7 mouse cellular contexts compared by ENCODE assay signal in genomic region chr1:51477656-51478081, GRCm38 (mm10). TPM values are rescaled to one million over a fixed set of nuclear protein-coding genes. Genes with fewer than 3 reads are reported as not detected.
A peak's percentile ranks its signal among the peaks of the same experiment; 100 is the strongest.
DNase-seq lines count a peak whose midpoint lies in the region; ATAC-seq and TF ChIP-seq lines count a peak whose summit lies in the region.

No protein-coding gene starts in this region.

- H3K9me3 ChIP-seq in CH12.LX (replicated peaks; ENCODE audit: low read length) = no peaks in the 10 kb centered on the region
- H3K9me3 ChIP-seq in stomach, embryonic 15.5 days = no peaks in the 10 kb centered on the region

- no peak for TF ChIP-seq POLR2A in CH12.LX (IDR thresholded peaks at IDR 0.05; ENCODE audit: low read depth, low read length)

- peak overlapping the region; percentile 65 to 96 (median 70) for H3K4me3 ChIP-seq in CH12.LX (replicated peaks in 1 of 3; ENCODE audit: low read depth in 2 of 3, low read length in 2 of 3, poor library complexity in 1 of 3)
- peak overlapping the region; percentile 70 for H3K4me3 ChIP-seq in stomach, embryonic 15.5 days (replicated peaks)

- no peaks in the 10 kb centered on the region for H3K27me3 ChIP-seq in CH12.LX (replicated peaks)
- no peaks in the 10 kb centered on the region for H3K27me3 ChIP-seq in stomach, embryonic 15.5 days (replicated peaks)

- no peak overlapping the region for H3K27ac ChIP-seq in CH12.LX (ENCODE audit: insufficient read depth, low read depth)
- peak overlapping the region; percentile 87 for H3K27ac ChIP-seq in stomach, embryonic 15.5 days

- under 1% methylated on average over 25 of the region's 25 CpGs for WGBS in stomach, embryonic 15.5 days

- peak; percentile 23 for ATAC-seq in erythroblast, adult 5-6 weeks (replicated peaks; ENCODE audit: low FRiP score, poor library complexity, severe bottlenecking)
- peak; percentile 30 to 53 for ATAC-seq in hematopoietic stem cell, adult 5-6 weeks (replicated peaks in 1 of 2; ENCODE audit: insufficient read depth in 1 of 2, low FRiP score in 2 of 2, low TSS enrichment in 1 of 2, low read depth in 1 of 2, poor library complexity in 2 of 2, severe bottlenecking in 2 of 2)
- peak; percentile 36; the same call in 1 of the 2 replicates for ATAC-seq in stomach, embryonic 15.5 days (ENCODE audit: insufficient read depth, low FRiP score, low read depth)

- peaks cover 7 to 17% of the 10 kb centered on the region in 2 experiments for H3K36me3 ChIP-seq in CH12.LX (replicated peaks in 1 of 2; ENCODE audit: control insufficient read depth in 1 of 2, insufficient read depth in 1 of 2, low read length in 1 of 2)
- 0 out of 2 replicates have a peak, but pooled peaks cover 3% of the 10 kb centered on the region for H3K36me3 ChIP-seq in stomach, embryonic 15.5 days

- peaks cover 17% of the 10 kb centered on the region for H3K79me2 ChIP-seq in CH12.LX (replicated peaks; ENCODE audit: control insufficient read depth, extremely low read depth, insufficient read depth, poor library complexity, severe bottlenecking)

- intact Hi-C loops in left cerebral cortex, postnatal 14 days (cut with DNase I) = loop anchor here (5.0 kb wide), 1 partner anchor 120 kb away; no protein-coding TSS in a partner anchor

- peak; percentile 38 for DNase-seq in CH12.LX (ENCODE audit: extremely low read depth)
- DNase-seq in Muller cell, postnatal 12 days (ENCODE audit: inconsistent ontology term) = peak; percentile 44
- peak; percentile 10 to 26 for DNase-seq in left cerebral cortex, postnatal 14 days (ENCODE audit: low spot score in 2 of 2)
- DNase-seq in mesoderm, embryonic 11.5 days (ENCODE audit: low read depth, low spot score) = peak; percentile 15

- H3K4me2 ChIP-seq in CH12.LX (ENCODE audit: insufficient read depth, low read depth, poor library complexity, severe bottlenecking) = peak overlapping the region; percentile 72
- H3K4me2 ChIP-seq in stomach, embryonic 15.5 days = peak overlapping the region; percentile 86

- TF ChIP-seq CTCF in CH12.LX (conservative IDR thresholded peaks at IDR 0.05 in 1 of 2, IDR thresholded peaks at IDR 0.05 in 1 of 2; ENCODE audit: low read depth in 2 of 2, low read length in 2 of 2) = no peak

- no peak for TF ChIP-seq EP300 in CH12.LX (IDR thresholded peaks at IDR 0.05; ENCODE audit: low read length)

- peak overlapping the region; percentile 88 for H3K9ac ChIP-seq in CH12.LX (ENCODE audit: insufficient read depth, low read depth)
- H3K9ac ChIP-seq in stomach, embryonic 15.5 days = peak overlapping the region; percentile 67

- TF ChIP-seq RAD21 in CH12.LX (IDR thresholded peaks at IDR 0.05; ENCODE audit: low read depth, low read length) = no peak

- in situ Hi-C loops in CH12.LX (cut with MboI; ENCODE audit: low pct_ligation_motif_present, low pct_unique_long_range_greater_than_20kb, low sequenced_read_pairs) = loop anchor here (5.0 kb wide), 1 partner anchor 120 kb away; no protein-coding TSS in a partner anchor

- peaks cover 5 to 44% of the 10 kb centered on the region in 2 experiments; a peak in 3 of 4 replicates for H3K4me1 ChIP-seq in CH12.LX (ENCODE audit: control insufficient read depth in 1 of 2, insufficient read depth in 2 of 2)
- no peaks in the 10 kb centered on the region for H3K4me1 ChIP-seq in stomach, embryonic 15.5 days

- dilution Hi-C loops in CH12.LX (cut with MboI; ENCODE audit: extremely low pct_ligation_motif_present, extremely low pct_unique_long_range_greater_than_20kb, low sequenced_read_pairs) = no loop called here

TF ChIP-seq in CH12.LX, 34 proteins besides CTCF, POLR2A, EP300 and RAD21:
- TF ChIP-seq MYC (IDR thresholded peaks at IDR 0.05; ENCODE audit: low read depth, low read length) (peak; percentile 70; the same call in 1 of the 2 replicates), SMC3 (IDR thresholded peaks at IDR 0.05; ENCODE audit: low read depth, low read length) (no peak), USF2 (conservative IDR thresholded peaks at IDR 0.05; ENCODE audit: low read depth, low read length) (no peak), HCFC1 (IDR thresholded peaks at IDR 0.05; ENCODE audit: low read depth, low read length) (no peak; the same call in 1 of the 2 replicates), RCOR1 (conservative IDR thresholded peaks at IDR 0.05; ENCODE audit: low read depth, low read length) (no peak), PAX5 (IDR thresholded peaks at IDR 0.05; ENCODE audit: low read length) (no peak), E2F4 (IDR thresholded peaks at IDR 0.05; ENCODE audit: insufficient replicate concordance, low read depth, low read length) (no peak), BHLHE40 (IDR thresholded peaks at IDR 0.05; ENCODE audit: low read depth, low read length) (peak; percentile 59), NRF1 (IDR thresholded peaks at IDR 0.05; ENCODE audit: low read depth, low read length) (no peak), MEF2A (IDR thresholded peaks at IDR 0.05; ENCODE audit: borderline replicate concordance, low read depth, low read length) (no peak), TCF12 (IDR thresholded peaks at IDR 0.05; ENCODE audit: low read depth, low read length) (no peak), KAT2A (IDR thresholded peaks at IDR 0.05; ENCODE audit: insufficient replicate concordance, low read length) (no peak), ETS1 (conservative IDR thresholded peaks at IDR 0.05; ENCODE audit: low read depth, low read length) (no peak), CHD1 (IDR thresholded peaks at IDR 0.05; ENCODE audit: low read depth, low read length) (peak; percentile 93), CHD2 (IDR thresholded peaks at IDR 0.05; ENCODE audit: low read length) (no peak), USF1 (IDR thresholded peaks at IDR 0.05; ENCODE audit: low read depth, low read length) (peak; percentile 37), MAFK (IDR thresholded peaks at IDR 0.05; ENCODE audit: insufficient replicate concordance, low read length) (no peak), TBP (conservative IDR thresholded peaks at IDR 0.05; ENCODE audit: low read depth, low read length) (no peak), POLR2AphosphoS2 (IDR thresholded peaks at IDR 0.05; ENCODE audit: low read depth, low read length) (no peak), NELFE (IDR thresholded peaks at IDR 0.05; ENCODE audit: low read depth, low read length) (no peak), MAX (IDR thresholded peaks at IDR 0.05; ENCODE audit: low read length) (peak; percentile 64; the same call in 1 of the 2 replicates), ELF1 (IDR thresholded peaks at IDR 0.05; ENCODE audit: low read depth, low read length) (no peak), MAZ (IDR thresholded peaks at IDR 0.05; ENCODE audit: low read depth, low read length) (0 out of 2 replicates have a peak, but pooled peaks have one; percentile 21), ZNF384 (IDR thresholded peaks at IDR 0.05; ENCODE audit: low read depth, low read length) (no peak), UBTF (IDR thresholded peaks at IDR 0.05; ENCODE audit: low read depth, low read length) (0 out of 2 replicates have a peak, but pooled peaks have one; percentile 42), ZC3H11A (IDR thresholded peaks at IDR 0.05; ENCODE audit: low read depth, low read length) (no peak), ZMIZ1 (IDR thresholded peaks at IDR 0.05; ENCODE audit: low read depth, low read length) (no peak), IRF4 (IDR thresholded peaks at IDR 0.05; ENCODE audit: low read depth, low read length) (no peak)
TF ChIP-seq in CH12.LX: peak in this region for 7.

RNA-seq across cellular contexts. Expression of gene Nabp1, which starts 0.6 kb away (rescaled TPM):
- total RNA-seq in CH12.LX (2012; rRNA removed) (32.7 and 37.8 TPM in 2 replicates), CH12.LX (2014; rRNA removed) (51.0 and 52.0 TPM in 2 replicates)
- 33.7 and 48.7 TPM in 2 replicates for polyA plus RNA-seq in CH12.LX (2012; ENCODE audit: insufficient read length, low read depth)
- 26.7 and 28.2 TPM in 2 replicates for total RNA-seq in erythroblast, adult 5-6 weeks (2015; ENCODE audit: low replicate concordance)
- total RNA-seq in erythroblast, adult 5-6 weeks (2017; ENCODE audit: low replicate concordance) = 18.1 and 28.2 TPM in 2 replicates
- total RNA-seq in hematopoietic stem cell, adult 5-6 weeks (2017) = 108 and 169 TPM in 2 replicates
- 10 to 100 TPM; 11.7 to 15.9 TPM for total RNA-seq in left cerebral cortex, postnatal 14 days (2021)
- 17.2 and 17.5 TPM in 2 replicates for polyA plus RNA-seq in stomach, embryonic 15.5 days (2015; fragmentation: Nextera tagmentation; extraction: Ambion mirVana)
